Mouse (Mus musculus): ENCODE results near the gene Trank1. TPM values are rescaled to one million over a fixed set of nuclear protein-coding genes. Genes with fewer than 3 reads are reported as not detected.

The Trank1 gene
- total and polyA plus RNA-seq, 3 experiments, result 0.13 to 0.66 (median 0.34) TPM

Other genes with a start within 250 kb of the Trank1 start
- gene Lrrfip2, start 194.1 kb upstream of the Trank1 start, total RNA-seq (2012; rRNA removed), result 22.4 and 25.2 TPM in 2 replicates
- 16.6 and 22.9 TPM in 2 replicates for gene Lrrfip2, start 194.1 kb upstream of the Trank1 start, total RNA-seq (2014; rRNA removed)
- gene Lrrfip2, start 194.1 kb upstream of the Trank1 start, polyA plus RNA-seq (2012; ENCODE audit: insufficient read length, low read depth), result 30.9 and 38.7 TPM in 2 replicates
- gene Mlh1, start 39.9 kb upstream of the Trank1 start, total RNA-seq (2012; rRNA removed), result 25.7 and 33.0 TPM in 2 replicates
- gene Mlh1, start 39.9 kb upstream of the Trank1 start, total RNA-seq (2014; rRNA removed), result 54.8 and 57.9 TPM in 2 replicates
- 46.3 and 50.2 TPM in 2 replicates for gene Mlh1, start 39.9 kb upstream of the Trank1 start, polyA plus RNA-seq (2012; ENCODE audit: insufficient read length, low read depth)
- gene Epm2aip1, start 39.8 kb upstream of the Trank1 start, total RNA-seq (2012; rRNA removed), result 8.9 and 9.3 TPM in 2 replicates
- 11.2 and 12.2 TPM in 2 replicates for gene Epm2aip1, start 39.8 kb upstream of the Trank1 start, total RNA-seq (2014; rRNA removed)
- gene Epm2aip1, start 39.8 kb upstream of the Trank1 start, polyA plus RNA-seq (2012; ENCODE audit: insufficient read length, low read depth), result 8.9 and 11.4 TPM in 2 replicates
- 0.59 and 1.1 TPM in 2 replicates for gene Dclk3, start 127.3 kb downstream of the Trank1 start, total RNA-seq (2012; rRNA removed)
- gene Dclk3, start 127.3 kb downstream of the Trank1 start, total RNA-seq (2014; rRNA removed), result 0.12 and 0.17 TPM in 2 replicates
- 0.26 and 0.33 TPM in 2 replicates for gene Dclk3, start 127.3 kb downstream of the Trank1 start, polyA plus RNA-seq (2012; ENCODE audit: insufficient read length, low read depth)